Mouse (Mus musculus) brown adipose tissue, adult 24 weeks (tissue): ENCODE results near the gene Elp4. TPM values are rescaled to one million over a fixed set of nuclear protein-coding genes. Genes with fewer than 3 reads are reported as not detected.

Experiments used
- H3K27ac ChIP-seq: fragments of 200-500 bp; replicated peaks from 2 replicates; pipeline ENCODE4 v1.5.1; 2012; ENCODE audit warnings: low read depth, mild to moderate bottlenecking, low read length
- H3K4me1 ChIP-seq: fragments of 200-500 bp; 2 replicates; pipeline ENCODE4 v1.6.1; 2012; ENCODE audit warnings: low read length, mixed read lengths; ENCODE audit not compliant: control insufficient read depth, insufficient read depth, insufficient read length
- H3K4me3 ChIP-seq: fragments of 200-500 bp; 2 replicates; pipeline ENCODE4 v1.5.1; 2012; ENCODE audit warnings: low read depth, mild to moderate bottlenecking, low read length, moderate library complexity; ENCODE audit not compliant: insufficient read depth
- polyA plus RNA-seq: library from polyadenylated mRNA; stranded (reverse); fragments of >200 nt; gene quantifications from 2 replicates; pipeline ENCODE4 v1.2.4, GENCODE M21; 2012; ENCODE audit not compliant: missing spikeins, insufficient read depth, insufficient read length

Gene Elp4
- polyA plus RNA-seq, 1 experiment = 10.1 TPM

DNA sequence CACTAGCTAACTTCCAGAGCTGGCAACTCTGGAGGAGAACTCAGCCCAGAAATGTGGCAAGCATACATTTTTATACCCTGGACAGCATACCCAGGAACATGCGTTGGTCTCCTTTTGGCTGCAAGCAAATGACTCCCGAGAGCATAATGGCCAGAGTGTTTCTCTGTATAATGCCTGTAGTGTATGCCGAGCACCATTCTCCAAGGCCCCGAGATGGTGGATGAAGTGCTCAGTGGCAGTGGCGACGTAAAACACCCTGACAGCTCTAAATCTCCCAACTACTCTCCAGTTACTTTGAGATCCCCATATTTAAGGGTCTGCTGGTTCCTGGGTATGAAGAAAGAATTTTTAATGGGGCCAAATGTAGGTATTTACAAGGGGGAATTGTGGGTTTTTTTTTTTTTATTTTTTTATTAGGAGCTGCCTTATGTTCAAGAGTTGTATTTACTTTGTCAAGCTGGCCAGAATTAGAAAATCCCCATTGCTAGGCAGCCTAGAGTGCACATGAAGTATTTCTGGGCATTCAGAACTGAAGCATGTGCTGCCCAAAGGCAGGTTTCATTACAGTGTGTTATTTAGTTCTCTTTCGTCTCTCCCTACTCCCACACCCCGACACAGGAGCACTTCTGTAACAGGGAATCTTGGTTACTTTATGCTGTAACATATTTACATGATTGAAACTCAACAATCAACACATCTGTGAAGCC lies 188.8 kb downstream of the Elp4 start:
- no peak overlapping the region for H3K4me3 ChIP-seq

DNA sequence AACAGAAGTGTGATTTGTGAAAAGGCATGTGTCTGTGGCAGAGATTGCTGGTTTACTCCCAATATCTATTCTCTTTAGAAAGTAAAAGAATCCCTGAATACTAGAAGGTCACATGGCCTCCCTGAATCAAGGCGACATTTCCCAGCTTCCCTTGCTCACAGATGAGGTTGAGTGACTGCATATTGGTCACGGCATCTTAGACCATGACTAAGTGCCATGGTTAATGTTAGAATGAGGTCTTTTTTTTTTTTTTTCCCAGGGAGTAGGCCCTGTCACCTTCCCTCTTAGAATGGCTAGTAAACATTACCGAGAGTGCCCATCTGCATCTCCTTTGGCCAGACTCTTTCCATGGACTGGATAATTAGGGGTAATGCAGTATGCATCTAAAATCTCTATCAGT lies 193.9 kb downstream of the Elp4 start:
- H3K4me1 ChIP-seq = no peaks in the 10 kb centered on the region

More for the DNA sequence above, 188.8 kb downstream of the Elp4 start:
- Histone ChIP-seq H3K4me1 (no peaks in the 10 kb centered on the region), H3K27ac (no peak overlapping the region)

DNA sequence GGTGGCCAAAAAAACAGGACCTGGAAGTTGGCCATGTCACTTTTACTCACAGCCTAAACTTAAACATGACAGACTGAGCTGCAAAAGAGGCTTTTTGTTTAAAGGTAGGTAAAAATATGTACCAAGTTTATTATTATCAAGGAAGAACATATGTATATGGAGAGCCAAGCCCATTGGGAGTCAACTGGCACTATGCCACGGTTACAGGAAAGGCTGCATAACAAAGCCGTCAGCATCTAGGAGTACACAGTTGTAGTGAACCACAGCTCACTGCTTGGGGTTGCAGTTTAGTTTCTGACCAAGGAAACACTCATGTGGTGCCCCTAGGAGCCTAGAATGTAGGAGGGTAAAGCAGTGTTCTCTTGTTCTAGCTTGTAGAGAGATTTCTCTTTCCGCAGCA lies 195.2 kb downstream of the Elp4 start:
- H3K4me1 ChIP-seq = no peaks in the 10 kb centered on the region
- no peak overlapping the region for H3K27ac ChIP-seq
- H3K4me3 ChIP-seq = no peak overlapping the region

More for the DNA sequence above, 193.9 kb downstream of the Elp4 start:
- Histone ChIP-seq H3K27ac (no peak overlapping the region), H3K4me3 (no peak overlapping the region)

DNA sequence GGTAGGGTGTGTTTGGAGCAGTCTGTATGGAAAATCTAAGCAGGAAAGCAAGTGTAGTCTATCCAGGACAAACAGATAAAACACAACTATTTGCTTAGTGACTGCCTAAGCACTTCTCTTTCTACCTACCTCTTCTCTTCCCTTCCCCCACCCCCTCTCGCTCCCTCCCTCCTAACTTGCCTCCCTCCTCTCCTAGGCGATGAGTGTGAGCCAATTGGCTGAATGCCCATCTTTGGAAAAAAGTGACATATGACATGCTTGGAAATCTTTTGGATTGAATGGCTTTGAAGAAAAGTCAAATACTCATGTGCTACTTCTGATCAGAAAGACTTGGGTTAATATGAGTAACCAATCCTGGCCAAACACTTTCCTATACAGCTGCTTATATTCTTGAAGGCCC lies 199.0 kb downstream of the Elp4 start:
- H3K27ac ChIP-seq = no peak overlapping the region
- H3K4me3 ChIP-seq = no peak overlapping the region
- H3K4me1 ChIP-seq = no peaks in the 10 kb centered on the region

DNA sequence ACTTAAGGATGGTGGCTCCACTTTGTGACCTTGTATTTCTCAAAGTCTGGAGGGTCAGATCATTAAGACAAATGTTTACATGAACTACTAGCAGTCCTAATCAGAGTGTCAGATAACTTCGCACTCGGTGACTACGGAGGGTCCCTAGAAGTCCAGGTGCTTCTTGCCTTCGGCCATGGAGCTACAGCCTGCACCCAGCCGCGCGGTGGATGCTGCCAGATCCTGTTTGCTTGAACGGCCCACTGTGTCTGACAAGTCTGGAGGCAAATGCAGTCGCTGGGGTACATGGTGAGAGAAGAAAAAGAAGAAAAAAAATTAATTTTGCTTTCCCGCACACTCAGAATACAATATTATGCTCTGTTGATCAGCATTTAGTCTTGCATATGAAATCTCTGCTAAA lies 201.8 kb downstream of the Elp4 start:
- H3K4me1 ChIP-seq = no peaks in the 10 kb centered on the region
- no peak overlapping the region for H3K27ac ChIP-seq
- no peak overlapping the region for H3K4me3 ChIP-seq

DNA sequence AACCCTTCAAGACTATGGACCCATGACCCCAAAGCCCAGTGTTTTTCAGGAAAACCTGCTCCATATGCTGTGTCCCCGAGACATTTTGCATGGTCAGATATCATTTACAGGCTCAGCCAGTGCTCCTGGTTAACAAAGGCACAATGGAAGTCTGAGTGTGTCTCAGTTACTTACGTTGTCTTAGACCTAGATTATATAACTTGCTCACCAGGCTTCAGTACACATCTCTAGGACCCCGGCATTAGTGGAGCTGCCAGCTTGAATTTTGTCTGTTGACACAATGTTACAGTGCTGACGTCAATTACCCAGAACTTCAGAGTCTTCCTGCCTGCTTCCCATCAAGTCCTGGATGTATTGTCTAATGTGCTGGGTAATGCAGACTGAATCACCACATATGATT lies 202.6 kb downstream of the Elp4 start:
- Histone ChIP-seq H3K4me1 (no peaks in the 10 kb centered on the region), H3K27ac (no peak overlapping the region), H3K4me3 (no peak overlapping the region)

DNA sequence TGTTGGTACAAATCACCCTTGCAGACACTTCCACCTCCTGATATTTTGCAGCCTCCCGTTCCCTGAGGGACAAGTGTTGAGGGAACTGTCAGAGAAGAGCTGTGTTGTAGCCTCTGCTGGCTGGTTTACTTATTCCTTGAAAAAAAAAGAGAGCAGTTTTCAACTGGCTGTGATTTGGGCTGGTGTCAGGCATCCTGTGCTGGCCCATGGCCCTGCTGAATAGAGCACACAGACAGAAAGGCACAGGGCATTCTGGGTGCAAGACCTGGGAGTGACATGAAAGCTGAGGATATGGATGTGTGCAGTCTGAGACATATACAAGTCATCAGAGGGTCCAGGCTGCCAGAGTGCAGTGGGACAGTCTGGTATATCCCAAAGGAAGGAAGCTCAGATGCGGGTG lies 205.7 kb downstream of the Elp4 start:
- Histone ChIP-seq H3K27ac (no peak overlapping the region), H3K4me1 (no peaks in the 10 kb centered on the region), H3K4me3 (no peak overlapping the region)

DNA sequence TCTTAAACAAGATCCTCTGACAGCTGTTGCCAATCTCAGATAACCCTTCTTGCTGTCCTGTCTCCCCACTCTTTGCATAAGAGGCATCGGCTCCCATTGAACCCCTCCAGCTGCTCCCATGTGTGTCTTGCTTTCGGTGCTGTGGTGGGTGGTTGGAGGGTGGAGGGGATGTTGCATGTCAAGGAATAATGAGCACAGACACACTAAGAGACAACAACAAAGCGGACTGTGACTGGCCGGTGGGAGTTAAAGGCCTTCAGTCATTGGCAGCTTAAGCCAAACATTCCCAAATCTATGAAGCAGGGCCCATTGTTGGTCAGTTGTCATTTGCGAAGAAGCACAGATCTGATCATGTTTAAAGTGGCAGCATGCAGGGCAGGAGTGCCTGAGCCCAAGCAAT lies 206.6 kb downstream of the Elp4 start:
- Histone ChIP-seq H3K4me3 (no peak overlapping the region), H3K27ac (no peak overlapping the region), H3K4me1 (no peaks in the 10 kb centered on the region)

DNA sequence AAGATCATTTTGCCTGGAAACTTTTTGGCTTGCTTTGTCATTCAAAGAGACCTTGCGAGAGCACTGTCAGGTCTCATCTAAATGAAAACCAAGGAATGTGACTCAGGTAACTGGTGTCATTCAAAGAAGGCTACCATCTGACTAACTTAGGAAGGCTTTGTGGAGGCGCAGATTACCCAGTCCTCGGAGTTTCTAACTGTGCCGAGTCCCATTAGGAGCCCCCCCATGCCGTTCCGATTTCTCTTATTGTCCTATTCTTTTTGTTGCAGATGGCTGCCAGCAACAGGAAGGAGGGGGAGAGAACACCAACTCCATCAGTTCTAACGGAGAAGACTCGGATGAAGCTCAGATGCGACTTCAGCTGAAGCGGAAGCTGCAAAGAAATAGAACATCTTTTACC lies 213.1 kb downstream of the Elp4 start:
- Histone ChIP-seq H3K4me3 (no peak overlapping the region), H3K27ac (no peak overlapping the region), H3K4me1 (no peaks in the 10 kb centered on the region)

DNA sequence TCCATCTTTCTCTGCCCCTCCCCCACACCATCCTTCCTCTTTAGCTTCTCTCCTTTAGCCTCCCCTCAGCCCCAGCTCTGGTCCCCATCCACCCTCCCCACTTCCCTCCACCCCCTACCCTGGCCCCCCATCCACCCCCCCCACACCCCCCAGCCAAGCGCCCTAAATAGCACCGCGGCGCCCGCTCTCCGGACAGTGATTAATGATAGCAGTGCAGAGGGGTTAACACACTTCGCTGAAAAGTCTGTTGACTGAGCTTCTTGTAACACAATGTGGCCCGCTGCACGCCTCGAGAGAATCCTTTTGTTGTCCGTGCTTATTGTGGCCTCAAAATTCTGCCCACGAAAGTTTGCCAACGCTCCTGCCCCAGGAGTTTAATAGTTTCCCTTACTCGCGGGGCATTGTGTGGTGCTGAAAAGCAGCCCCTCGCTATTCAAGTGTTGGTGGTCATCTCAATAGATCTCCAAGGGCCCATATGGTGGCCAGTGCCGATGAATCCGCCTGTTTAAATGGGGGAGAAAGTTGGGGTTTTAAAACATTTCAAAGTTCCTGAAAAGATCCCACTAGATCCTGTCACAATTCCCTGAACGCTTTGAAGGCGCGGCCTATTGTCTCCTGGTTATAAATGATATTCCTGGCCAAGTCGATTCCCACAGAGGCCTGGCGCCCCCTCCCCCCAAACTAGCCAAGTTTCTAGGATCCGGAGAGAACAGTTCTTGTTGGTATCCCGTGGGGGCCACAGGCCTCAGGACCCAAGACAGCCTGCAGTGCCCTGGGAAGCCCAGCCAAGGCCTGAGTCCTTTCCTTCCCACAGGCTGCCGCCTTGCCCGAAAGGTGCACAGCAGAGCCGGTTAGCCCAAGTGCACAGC lies 214.4 kb downstream of the Elp4 start:
- no peak overlapping the region for H3K27ac ChIP-seq
- H3K4me3 ChIP-seq = no peak overlapping the region
- H3K4me1 ChIP-seq = no peaks in the 10 kb centered on the region

DNA sequence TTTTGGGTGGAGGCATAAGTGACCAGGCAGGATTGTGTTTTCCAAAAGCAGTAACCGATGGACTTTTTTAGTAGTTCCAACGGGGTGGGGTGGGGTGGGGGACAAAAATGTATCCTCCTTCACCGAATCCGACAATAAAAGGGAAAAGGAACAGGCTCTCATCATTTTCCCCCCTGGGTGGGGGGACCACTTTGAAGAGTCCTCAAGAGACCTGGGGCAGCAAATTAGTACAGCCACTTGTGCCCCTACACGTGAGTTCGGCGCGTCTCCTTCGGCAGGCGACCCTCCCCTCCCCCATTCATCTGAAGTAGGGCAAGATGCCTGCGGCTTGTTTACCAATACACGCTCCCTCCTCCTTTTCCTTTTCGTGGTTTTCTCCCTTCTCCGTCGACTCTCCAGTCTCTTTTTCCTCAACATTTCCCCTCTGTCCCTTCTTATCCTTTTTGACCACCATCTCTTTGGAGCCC lies 215.0 kb downstream of the Elp4 start:
- Histone ChIP-seq H3K27ac (no peak overlapping the region), H3K4me1 (no peaks in the 10 kb centered on the region), H3K4me3 (no peak overlapping the region)

DNA sequence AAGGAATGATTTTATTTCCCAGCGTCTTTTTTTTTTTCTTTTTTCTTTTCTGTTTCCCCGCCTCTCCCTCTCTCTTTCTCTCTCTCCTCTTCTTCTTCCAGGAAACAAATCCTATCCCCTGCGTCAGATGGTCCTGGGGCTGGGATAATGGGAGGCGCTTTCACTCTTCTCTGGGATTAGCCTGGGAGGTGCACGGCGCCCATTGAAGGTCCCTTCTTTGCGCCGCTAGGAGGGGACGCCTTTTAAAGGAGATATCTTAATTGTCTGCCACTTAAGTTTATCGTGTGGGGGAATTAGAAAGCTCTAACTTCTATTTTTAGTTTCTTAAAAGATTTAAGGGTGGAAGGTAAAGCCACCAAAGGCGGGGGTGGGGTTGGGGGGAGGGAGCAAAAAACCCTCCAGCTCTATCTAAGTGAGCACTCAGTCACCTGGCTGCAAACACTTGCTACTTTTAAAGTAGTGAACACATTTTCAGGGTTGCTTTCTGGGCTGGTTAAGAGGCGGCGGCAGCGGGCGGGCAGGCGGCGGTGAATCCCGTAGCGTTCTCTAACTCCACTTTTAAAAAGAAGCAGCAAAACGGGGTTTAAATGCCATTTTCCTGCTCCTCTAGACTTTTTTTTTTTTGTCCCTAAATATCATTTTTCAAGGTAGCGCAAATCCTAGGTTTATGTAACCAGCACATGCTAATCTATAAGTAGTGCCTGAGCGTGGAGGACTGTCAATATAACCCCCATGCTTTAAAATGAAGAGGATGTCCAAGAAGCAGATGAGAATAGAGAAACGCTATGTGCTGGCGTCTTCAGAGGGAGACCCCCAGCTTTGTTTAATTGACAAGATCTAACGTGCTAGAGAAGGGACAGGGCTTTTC lies 215.7 kb downstream of the Elp4 start:
- Histone ChIP-seq H3K4me3 (no peak overlapping the region; the same call in 1 of the 2 replicates), H3K4me1 (no peaks in the 10 kb centered on the region)

DNA sequence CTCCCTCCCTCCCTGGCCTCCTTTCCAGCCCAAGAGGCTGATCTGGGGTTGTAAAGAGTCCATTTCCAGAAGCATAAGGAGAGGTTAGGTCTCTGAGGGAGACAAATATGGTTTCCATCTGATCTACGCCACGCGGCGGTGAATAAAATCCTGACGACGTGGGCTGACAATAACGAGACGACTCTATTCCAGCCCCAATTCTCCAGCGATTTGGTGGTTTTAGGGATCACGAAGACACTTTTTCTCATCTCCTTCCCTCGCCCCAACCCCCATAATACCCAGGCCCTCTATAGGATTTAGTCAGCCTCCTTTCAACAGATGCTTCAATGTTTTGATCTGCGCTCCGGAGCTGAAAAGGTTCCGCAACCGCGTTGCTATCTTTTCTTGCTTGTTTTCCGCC lies 216.4 kb downstream of the Elp4 start:
- Histone ChIP-seq H3K27ac (no peak overlapping the region), H3K4me1 (no peaks in the 10 kb centered on the region), H3K4me3 (no peak overlapping the region; the same call in 1 of the 2 replicates)

More for the DNA sequence above, 215.7 kb downstream of the Elp4 start:
- H3K27ac ChIP-seq = no peak overlapping the region

DNA sequence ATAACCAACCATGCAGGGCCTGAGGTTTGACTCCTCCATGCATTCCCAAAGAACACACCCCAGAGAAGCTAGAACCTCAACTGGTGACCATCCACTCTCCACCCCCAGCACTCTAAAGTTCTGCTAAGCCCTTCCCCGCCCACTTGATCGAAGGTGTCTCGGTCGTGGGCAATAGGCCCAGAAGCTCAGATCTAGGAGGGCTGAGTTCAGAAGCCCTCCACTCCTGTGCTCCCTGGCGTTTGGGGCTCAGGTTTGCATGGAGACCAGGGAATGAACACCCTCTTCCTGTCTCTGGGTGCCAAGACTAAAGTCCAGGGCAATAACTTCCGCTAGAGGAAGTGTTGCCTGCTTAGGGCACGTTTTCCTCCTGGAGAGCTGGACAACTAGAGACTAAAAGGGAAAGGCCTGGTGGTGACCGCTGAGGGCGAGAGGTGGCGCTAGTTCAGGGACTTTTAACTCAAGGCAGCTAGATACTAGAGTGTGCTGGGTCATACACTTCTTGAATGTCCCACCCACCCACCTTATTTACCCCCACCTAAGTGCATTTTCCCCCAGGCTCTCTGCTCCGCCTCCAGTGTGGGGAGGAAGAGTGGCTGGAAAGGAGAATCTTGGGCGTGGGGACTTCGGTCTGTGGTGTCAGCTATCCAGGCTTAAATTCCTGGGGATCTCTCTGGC lies 216.9 kb downstream of the Elp4 start:
- Histone ChIP-seq H3K27ac (no peak overlapping the region), H3K4me1 (no peaks in the 10 kb centered on the region), H3K4me3 (no peak overlapping the region; the same call in 1 of the 2 replicates)
